Mouse (Mus musculus) liver, embryonic 12.5 days (tissue): ENCODE results near the gene Vtcn1. TPM values are rescaled to one million over a fixed set of nuclear protein-coding genes. Genes with fewer than 3 reads are reported as not detected.

Experiments
- ATAC-seq: fragments of 200-750 bp; cut with Nextera tagmentation; 2 replicates; pipeline ENCODE4 v1.8.0; 2017; ENCODE audit warnings: moderate number of reproducible peaks, mild to moderate bottlenecking, moderate library complexity
- H3K27ac ChIP-seq: fragments of 300-500 bp; sonication (generic); 2 replicates; pipeline ENCODE4 v1.5.1; 2016; ENCODE audit warnings: mild to moderate bottlenecking
- H3K27me3 ChIP-seq: fragments of 300-500 bp; sonication (generic); replicated peaks from 2 replicates; pipeline ENCODE4 v1.6.1; 2016; ENCODE audit warnings: mild to moderate bottlenecking, moderate library complexity
- H3K36me3 ChIP-seq: fragments of 300-500 bp; sonication (generic); 2 replicates; pipeline ENCODE4 v1.6.1; 2016; ENCODE audit warnings: mild to moderate bottlenecking, moderate library complexity
- H3K4me1 ChIP-seq: fragments of 300-500 bp; sonication (generic); 2 replicates; pipeline ENCODE4 v1.6.1; 2016
- H3K4me2 ChIP-seq: fragments of 300-500 bp; sonication (generic); 2 replicates; pipeline ENCODE4 v1.6.1; 2016; ENCODE audit warnings: mild to moderate bottlenecking, moderate library complexity
- H3K4me3 ChIP-seq: fragments of 300-500 bp; sonication (generic); 2 replicates; pipeline ENCODE4 v1.5.1; 2016; ENCODE audit warnings: mild to moderate bottlenecking, moderate library complexity
- H3K9ac ChIP-seq: fragments of 300-500 bp; sonication (generic); 2 replicates; pipeline ENCODE4 v1.6.1; 2016; ENCODE audit warnings: mild to moderate bottlenecking, moderate library complexity
- H3K9me3 ChIP-seq: fragments of 300-500 bp; sonication (generic); replicated peaks from 2 replicates; pipeline ENCODE4 v1.6.1; 2016; ENCODE audit warnings: mild to moderate bottlenecking, moderate library complexity
- WGBS: fragments of 180-500 bp; shearing (Covaris S2); methylation state at CpG from one replicate; pipeline ENCODE4 v1.1.7; 2016; ENCODE audit not compliant: insufficient replicate concordance; 5-methylcytosine and 5-hydroxymethylcytosine counted together
- polyA plus RNA-seq: library from polyadenylated mRNA; unstranded; fragments of >200 nt; fragmentation: Nextera tagmentation; extraction: Ambion mirVana; gene quantifications from 2 replicates; pipeline ENCODE4 v1.2.1, GENCODE M21; 2016

Vtcn1 gene
- polyA plus RNA-seq, 1 experiment from 2014 or later = not detected

GRCm38 (mm10) chr3:100858334-100859002 lies 33.2 kb downstream of the Vtcn1 start:
- H3K4me3 ChIP-seq = no peak overlapping the region
- WGBS = 75% methylated on average over 5 of the region's 5 CpGs
- no peaks in the 10 kb centered on the region for H3K36me3 ChIP-seq
- H3K4me2 ChIP-seq = no peak overlapping the region
- ATAC-seq = no peak
- H3K4me1 ChIP-seq = no peaks in the 10 kb centered on the region
- no peak overlapping the region for H3K27ac ChIP-seq
- no peaks in the 10 kb centered on the region for H3K27me3 ChIP-seq
- no peaks in the 10 kb centered on the region for H3K9me3 ChIP-seq
- no peak overlapping the region for H3K9ac ChIP-seq

- no peak overlapping the region for H3K27ac ChIP-seq
- 74% methylated on average over 23 of the region's 23 CpGs for WGBS
- no peak overlapping the region for H3K4me3 ChIP-seq
- no peaks in the 10 kb centered on the region for H3K27me3 ChIP-seq
- no peaks in the 10 kb centered on the region for H3K36me3 ChIP-seq
- ATAC-seq = no peak
- no peaks in the 10 kb centered on the region for H3K4me1 ChIP-seq
- H3K4me2 ChIP-seq = no peak overlapping the region
- no peak overlapping the region for H3K9ac ChIP-seq
- no peaks in the 10 kb centered on the region for H3K9me3 ChIP-seq
Observed at GRCm38 (mm10) chr3:100861307-100862303, 36.3 kb downstream of the Vtcn1 start.

- no peak overlapping the region for H3K9ac ChIP-seq
- no peak for ATAC-seq
- no peaks in the 10 kb centered on the region for H3K27me3 ChIP-seq
- H3K27ac ChIP-seq = no peak overlapping the region
- H3K4me2 ChIP-seq = no peak overlapping the region
- no peak overlapping the region for H3K4me3 ChIP-seq
- no peaks in the 10 kb centered on the region for H3K9me3 ChIP-seq
- H3K4me1 ChIP-seq = no peaks in the 10 kb centered on the region
- no peaks in the 10 kb centered on the region for H3K36me3 ChIP-seq
- WGBS = 58% methylated on average over 5 of the region's 5 CpGs
Observed at GRCm38 (mm10) chr3:100866946-100867345, 41.7 kb downstream of the Vtcn1 start.

DNA sequence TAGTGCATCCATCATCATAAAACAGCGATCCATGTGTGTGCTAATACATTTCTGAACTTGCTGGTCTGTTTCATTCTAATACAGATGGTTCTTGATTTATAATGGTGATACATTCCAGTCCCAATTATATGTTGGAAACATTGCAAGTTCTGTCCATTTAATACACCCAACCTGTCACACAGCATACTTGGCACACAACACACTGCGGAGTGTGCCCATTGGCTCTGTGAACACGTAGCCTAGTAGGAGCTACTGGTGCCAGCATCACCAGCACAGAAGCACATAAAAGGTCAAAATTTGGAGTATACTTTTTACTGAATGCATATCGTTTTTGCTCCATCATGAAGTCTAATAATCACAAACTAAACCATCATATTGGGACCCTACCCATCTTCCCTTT lies 51.8 kb downstream of the Vtcn1 start:
- 76% methylated on average over 4 of the region's 4 CpGs for WGBS
- Histone ChIP-seq H3K4me2 (no peak overlapping the region), H3K4me3 (no peak overlapping the region), H3K9me3 (no peaks in the 10 kb centered on the region), H3K4me1 (no peaks in the 10 kb centered on the region), H3K27ac (no peak overlapping the region), H3K27me3 (no peaks in the 10 kb centered on the region), H3K36me3 (no peaks in the 10 kb centered on the region), H3K9ac (no peak overlapping the region)
- no peak for ATAC-seq

DNA sequence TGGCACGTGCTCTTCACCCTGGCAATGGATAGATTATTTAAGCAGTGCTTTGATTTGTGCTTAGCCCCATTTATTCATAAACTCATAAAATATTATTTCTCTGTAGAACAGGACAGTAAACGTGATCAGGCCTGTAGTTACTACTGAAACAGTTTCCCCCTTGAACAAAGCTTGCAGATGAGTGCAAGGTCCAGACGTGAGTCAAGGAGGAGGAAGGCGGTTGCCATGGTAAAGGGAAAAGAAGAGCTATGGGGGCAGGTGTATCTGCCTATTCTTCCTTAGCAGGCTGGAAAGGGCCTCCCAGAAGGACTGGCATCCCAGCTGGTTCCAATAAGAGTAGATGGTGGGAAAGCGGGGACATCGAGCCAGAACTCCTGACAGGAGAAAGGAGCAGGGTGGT lies 56.1 kb downstream of the Vtcn1 start:
- Histone ChIP-seq H3K4me1 (no peaks in the 10 kb centered on the region), H3K9me3 (no peaks in the 10 kb centered on the region), H3K9ac (no peak overlapping the region), H3K36me3 (no peaks in the 10 kb centered on the region), H3K4me3 (no peak overlapping the region), H3K4me2 (no peak overlapping the region), H3K27ac (no peak overlapping the region), H3K27me3 (no peaks in the 10 kb centered on the region)
- WGBS = 67% methylated on average over 6 of the region's 6 CpGs
- no peak for ATAC-seq

DNA sequence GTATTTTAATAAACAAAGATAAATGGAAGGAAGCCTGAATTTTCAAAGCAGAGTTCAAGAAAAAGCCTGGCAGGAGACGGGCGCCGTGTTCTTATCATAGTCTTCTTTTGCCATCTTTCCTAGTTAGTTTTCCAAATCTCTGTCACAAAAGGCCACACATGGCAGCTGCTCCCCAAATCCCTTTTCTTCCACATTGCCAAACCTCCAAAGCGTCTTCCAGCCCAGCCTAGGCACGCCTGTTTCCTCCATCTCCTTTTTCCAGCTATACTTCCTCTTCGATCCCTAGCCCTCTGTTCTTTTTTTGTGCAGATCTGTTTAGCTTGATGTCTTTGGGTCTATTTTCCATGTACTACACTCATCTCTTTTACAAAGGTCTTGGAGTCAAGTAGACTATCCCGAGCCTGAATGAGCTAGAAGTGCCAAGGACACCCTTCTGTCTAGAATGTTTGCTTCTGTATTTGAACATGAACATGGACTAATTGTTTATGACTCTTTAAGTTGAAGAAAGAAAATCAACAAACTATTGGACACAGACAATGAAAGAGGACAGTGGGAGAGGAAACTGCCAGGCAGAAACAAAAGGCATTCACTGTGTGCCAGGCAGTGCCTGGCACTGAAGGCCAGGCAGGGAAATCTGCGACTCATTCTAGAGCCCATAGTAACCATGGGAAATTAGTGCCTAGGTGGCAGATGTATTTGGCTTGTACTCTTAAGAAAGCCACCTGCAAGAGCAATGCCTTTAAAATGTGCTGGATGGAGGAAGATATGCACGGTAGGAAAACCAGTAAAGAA lies 56.8 kb downstream of the Vtcn1 start:
- H3K27me3 ChIP-seq = no peaks in the 10 kb centered on the region
- 73% methylated on average over 9 of the region's 9 CpGs for WGBS
- H3K4me3 ChIP-seq = no peak overlapping the region
- no peaks in the 10 kb centered on the region for H3K36me3 ChIP-seq
- ATAC-seq = no peak
- H3K4me2 ChIP-seq = no peak overlapping the region
- no peak overlapping the region for H3K9ac ChIP-seq
- H3K27ac ChIP-seq = no peak overlapping the region
- no peaks in the 10 kb centered on the region for H3K4me1 ChIP-seq
- H3K9me3 ChIP-seq = 0 out of 2 replicates have a peak, but pooled peaks cover 4% of the 10 kb centered on the region

DNA sequence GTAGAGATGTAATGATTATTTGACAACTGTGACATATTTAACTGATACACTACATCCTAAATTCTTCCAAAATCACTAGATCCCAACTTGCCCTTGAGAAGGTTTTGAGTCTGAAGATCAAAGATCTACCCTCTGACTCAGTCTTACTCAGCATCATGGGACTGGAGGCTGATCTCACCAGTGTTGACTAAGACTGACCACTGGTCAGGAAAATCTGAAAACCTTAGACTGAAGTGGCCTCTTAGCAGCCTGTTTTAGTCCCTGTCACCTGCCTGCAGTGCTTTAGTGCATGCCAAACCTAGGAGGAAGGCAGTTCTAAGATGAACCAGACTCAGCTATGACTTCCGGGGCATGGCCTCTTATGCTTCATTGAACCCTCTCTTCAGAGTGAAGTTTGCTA lies 64.0 kb downstream of the Vtcn1 start:
- no peak for ATAC-seq
- Histone ChIP-seq H3K9ac (no peak overlapping the region), H3K4me1 (no peaks in the 10 kb centered on the region), H3K4me2 (no peak overlapping the region), H3K9me3 (0 out of 2 replicates have a peak, but pooled peaks cover 5% of the 10 kb centered on the region), H3K27ac (no peak overlapping the region), H3K36me3 (no peaks in the 10 kb centered on the region), H3K4me3 (no peak overlapping the region), H3K27me3 (no peaks in the 10 kb centered on the region)
- 89% methylated on average over 1 of the region's 1 CpGs for WGBS

- Histone ChIP-seq H3K4me1 (no peaks in the 10 kb centered on the region), H3K36me3 (no peaks in the 10 kb centered on the region), H3K4me2 (no peak overlapping the region), H3K9ac (no peak overlapping the region), H3K9me3 (0 out of 2 replicates have a peak, but pooled peaks cover 5% of the 10 kb centered on the region), H3K27me3 (no peaks in the 10 kb centered on the region), H3K27ac (no peak overlapping the region), H3K4me3 (no peak overlapping the region)
- WGBS = 66% methylated on average over 3 of the region's 3 CpGs
- no peak for ATAC-seq
Observed at GRCm38 (mm10) chr3:100890406-100890805, 65.1 kb downstream of the Vtcn1 start.

DNA sequence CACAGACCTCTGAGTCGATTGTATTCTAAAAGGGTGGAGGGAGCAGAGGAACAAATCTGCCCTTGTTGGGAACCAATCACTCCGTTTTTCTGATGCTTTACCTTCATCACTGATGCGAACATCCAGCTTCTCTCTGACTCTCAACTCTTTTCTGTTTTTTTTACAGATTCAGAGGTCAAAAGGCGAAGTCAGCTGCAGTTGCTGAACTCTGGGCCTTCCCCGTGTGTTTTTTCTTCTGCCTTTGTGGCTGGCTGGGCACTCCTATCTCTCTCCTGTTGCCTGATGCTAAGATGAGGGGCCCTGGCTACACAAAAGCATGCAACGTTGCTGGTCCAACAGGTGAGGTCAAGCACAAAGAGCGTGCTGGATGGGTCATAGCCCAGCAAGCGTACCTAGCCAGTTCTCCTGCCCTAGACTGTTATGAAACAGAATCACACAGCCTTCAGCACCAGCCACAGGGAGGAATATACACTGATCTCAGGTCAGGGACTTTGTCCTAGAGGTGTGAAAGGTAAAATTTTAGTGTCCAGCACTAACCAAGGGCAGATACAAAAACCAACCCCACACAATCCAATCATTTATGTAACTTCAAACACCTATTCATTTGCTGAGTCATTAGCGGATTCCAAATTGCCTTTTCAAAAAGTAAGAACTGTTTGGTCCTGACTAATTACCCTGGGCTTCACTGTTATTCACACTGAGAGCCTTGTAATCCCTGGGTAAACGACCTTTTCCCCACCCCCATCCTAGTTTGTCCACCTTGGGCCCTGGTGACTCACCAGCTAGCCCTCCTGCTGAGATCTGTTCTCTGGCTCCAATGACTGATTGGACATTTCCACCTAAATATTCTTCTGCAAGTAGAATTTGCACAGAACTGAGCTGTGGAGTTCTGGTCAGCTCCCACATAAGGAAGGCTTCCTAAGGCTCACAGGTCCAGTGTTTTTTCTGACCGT lies 67.4 kb downstream of the Vtcn1 start:
- no peaks in the 10 kb centered on the region for H3K27me3 ChIP-seq
- no peaks in the 10 kb centered on the region for H3K4me1 ChIP-seq
- WGBS = 58% methylated on average over 11 of the region's 11 CpGs
- H3K4me3 ChIP-seq = no peak overlapping the region
- no peak for ATAC-seq
- H3K27ac ChIP-seq = no peak overlapping the region
- H3K4me2 ChIP-seq = no peak overlapping the region
- H3K9ac ChIP-seq = no peak overlapping the region
- no peaks in the 10 kb centered on the region for H3K36me3 ChIP-seq
- H3K9me3 ChIP-seq = no peaks in the 10 kb centered on the region

GRCm38 (mm10) chr3:100895500-100895899 lies 70.2 kb downstream of the Vtcn1 start:
- 63% methylated on average over 6 of the region's 6 CpGs for WGBS
- Histone ChIP-seq H3K27me3 (no peaks in the 10 kb centered on the region), H3K9ac (no peak overlapping the region), H3K4me3 (no peak overlapping the region), H3K36me3 (no peaks in the 10 kb centered on the region), H3K4me2 (no peak overlapping the region), H3K4me1 (no peaks in the 10 kb centered on the region), H3K9me3 (no peaks in the 10 kb centered on the region), H3K27ac (no peak overlapping the region)
- no peak for ATAC-seq

- peaks cover 5% of the 10 kb centered on the region; the same call in 1 of the 2 replicates for H3K4me1 ChIP-seq
- no peak overlapping the region for H3K4me2 ChIP-seq
- no peak for ATAC-seq
- H3K9me3 ChIP-seq = no peaks in the 10 kb centered on the region
- 9% methylated on average over 6 of the region's 6 CpGs for WGBS
- H3K27me3 ChIP-seq = 0 out of 2 replicates have a peak, but pooled peaks cover 6% of the 10 kb centered on the region
- no peak overlapping the region for H3K27ac ChIP-seq
- H3K4me3 ChIP-seq = no peak overlapping the region
- H3K36me3 ChIP-seq = no peaks in the 10 kb centered on the region
- no peak overlapping the region for H3K9ac ChIP-seq
Observed at GRCm38 (mm10) chr3:100906128-100906527, 80.9 kb downstream of the Vtcn1 start.
